Mouse (Mus musculus) hematopoietic stem cell, adult 5-6 weeks (primary cell): ENCODE data around the gene Snd1. TPM values are rescaled to one million over a fixed set of nuclear protein-coding genes. Genes with fewer than 3 reads are reported as not detected.

ENCODE experiments used
- ATAC-seq, 2 experiments: fragments of 125-278 bp in 1 of 2; replicated peaks in 1 of 2; 2 replicates each; pipeline ENCODE4 v1.8.0; 2016 to 2017; ENCODE audit warnings: inconsistent platforms in 2 of 2, mild to moderate bottlenecking in 2 of 2, moderate number of reproducible peaks in 2 of 2, low read depth in 1 of 2, moderate TSS enrichment in 1 of 2; ENCODE audit not compliant: low FRiP score in 2 of 2, poor library complexity in 2 of 2, severe bottlenecking in 2 of 2, insufficient read depth in 1 of 2, low TSS enrichment in 1 of 2
- total RNA-seq: library from RNA; stranded (forward); fragments of 172-1452, 232-1000 nt; gene quantifications from 2 replicates; pipeline ENCODE4 v1.2.3, GENCODE M21; 2017

Snd1 gene
- total RNA-seq, 1 experiment from 2014 or later = 229 TPM

- no peak for ATAC-seq
Observed at GRCm38 (mm10) chr6:28603823-28604222, 128.9 kb downstream of the Snd1 start.

- no peak for ATAC-seq
Observed at GRCm38 (mm10) chr6:28609291-28609690, 134.4 kb downstream of the Snd1 start.

DNA sequence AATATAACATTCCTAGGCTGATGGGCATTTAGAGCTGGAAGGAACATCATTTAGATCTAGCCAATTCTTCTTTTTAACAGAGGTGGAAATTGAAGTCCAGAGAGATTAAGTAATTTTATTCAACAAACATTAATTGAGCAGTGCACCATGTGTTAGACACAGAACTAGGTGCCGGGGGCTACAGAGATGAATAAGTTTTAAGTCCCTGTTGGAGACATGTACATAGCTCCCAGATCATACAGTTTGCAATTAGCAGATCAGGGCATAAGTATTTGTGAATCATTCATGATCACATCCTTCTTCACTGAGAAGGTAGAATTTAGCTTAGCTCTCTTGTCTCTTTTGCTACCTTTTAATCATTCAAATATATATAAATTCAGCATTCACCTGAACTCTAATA is 135.2 kb downstream of the Snd1 start:
- ATAC-seq = no peak

- ATAC-seq = 0 out of 4 replicates have a peak, but pooled peaks of 1 of the 2 experiments have one; percentile 17
Observed at GRCm38 (mm10) chr6:28613441-28613840, 138.5 kb downstream of the Snd1 start.

- ATAC-seq = no peak
Observed at GRCm38 (mm10) chr6:28614856-28615255, 139.9 kb downstream of the Snd1 start.

DNA sequence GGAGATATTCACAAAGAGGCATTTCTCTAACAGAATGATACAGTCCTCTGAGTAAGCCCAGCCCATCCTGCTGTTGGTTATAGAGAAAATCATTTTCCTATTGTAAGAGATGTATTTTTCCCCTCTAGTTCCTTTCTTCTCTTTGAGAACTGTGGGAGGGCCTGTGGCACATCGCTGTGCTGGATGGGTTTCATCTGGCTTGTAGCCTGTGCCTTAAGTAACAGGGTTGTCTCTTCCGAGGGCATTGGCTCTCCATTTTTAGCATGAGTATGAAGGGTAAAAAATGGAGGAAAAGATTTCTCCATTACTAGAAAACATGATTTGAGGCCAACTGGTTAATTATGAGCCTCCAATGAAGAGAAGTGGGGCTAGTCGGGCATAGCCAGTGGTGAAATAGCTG is 140.5 kb downstream of the Snd1 start:
- ATAC-seq = no peak

- no peak for ATAC-seq
Observed at GRCm38 (mm10) chr6:28615966-28616365, 141.0 kb downstream of the Snd1 start.

GRCm38 (mm10) chr6:28618299-28618698 is 143.4 kb downstream of the Snd1 start:
- no peak for ATAC-seq

DNA sequence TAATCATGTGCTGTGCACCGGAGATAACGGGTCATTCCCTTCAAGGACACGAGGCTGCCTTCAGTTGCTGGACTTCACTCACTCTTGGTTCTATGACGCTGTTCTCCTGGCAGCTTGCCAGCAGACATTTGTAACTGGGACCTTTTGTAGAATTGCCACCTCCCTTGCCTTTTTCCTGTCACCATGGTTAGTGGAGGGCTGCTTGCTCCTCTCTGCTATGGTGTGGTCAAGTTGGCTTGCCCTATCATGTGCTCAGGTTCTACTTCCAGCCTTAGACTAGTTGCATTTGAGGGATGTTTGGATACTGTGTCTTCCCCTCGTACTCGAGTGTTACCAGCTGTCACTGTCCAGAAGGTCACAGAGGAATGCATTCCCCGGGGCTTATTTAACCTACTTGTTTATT is 143.8 kb downstream of the Snd1 start:
- ATAC-seq = no peak

DNA sequence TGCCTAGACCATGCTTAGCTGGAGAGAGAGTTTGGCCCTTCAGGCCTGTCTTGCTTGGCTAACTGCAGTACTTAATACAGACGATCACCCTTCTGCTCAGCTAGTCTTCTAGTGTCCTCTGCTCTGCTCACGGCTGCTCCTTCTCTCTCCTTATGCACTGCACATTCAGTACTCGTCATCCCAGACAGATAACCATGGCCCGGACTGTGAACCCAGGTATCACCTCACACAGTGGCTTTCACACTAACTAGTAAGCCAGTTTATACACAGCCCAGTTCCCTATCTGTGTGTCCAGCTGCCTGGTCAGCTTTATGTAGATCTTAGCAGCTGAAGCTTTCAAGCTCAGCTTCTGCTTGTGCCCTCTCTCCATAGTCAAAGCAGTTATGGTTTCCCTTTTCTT is 146.5 kb downstream of the Snd1 start:
- no peak for ATAC-seq

GRCm38 (mm10) chr6:28621961-28622360 is 147.0 kb downstream of the Snd1 start:
- no peak for ATAC-seq

- no peak for ATAC-seq
Observed at GRCm38 (mm10) chr6:28622522-28622921, 147.6 kb downstream of the Snd1 start.

DNA sequence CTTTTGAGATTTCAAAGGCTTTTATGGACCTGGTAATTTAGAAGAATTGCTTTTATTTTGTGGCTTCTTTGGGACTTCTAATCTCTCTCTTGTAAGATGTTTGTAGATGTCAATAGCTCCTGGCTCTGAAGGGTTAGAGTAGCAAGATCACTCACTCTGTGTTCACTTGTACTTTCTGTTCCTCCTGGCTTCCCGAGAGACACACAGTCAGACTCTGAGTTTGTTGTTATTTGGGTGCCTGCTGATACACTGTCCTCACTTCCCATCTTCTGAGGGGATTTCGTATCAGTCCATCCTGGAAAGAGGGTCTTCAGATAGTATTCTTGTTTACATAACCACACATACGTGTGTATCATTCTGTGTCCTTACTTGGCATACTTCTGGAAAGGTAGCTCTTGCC is 148.0 kb downstream of the Snd1 start:
- no peak for ATAC-seq

DNA sequence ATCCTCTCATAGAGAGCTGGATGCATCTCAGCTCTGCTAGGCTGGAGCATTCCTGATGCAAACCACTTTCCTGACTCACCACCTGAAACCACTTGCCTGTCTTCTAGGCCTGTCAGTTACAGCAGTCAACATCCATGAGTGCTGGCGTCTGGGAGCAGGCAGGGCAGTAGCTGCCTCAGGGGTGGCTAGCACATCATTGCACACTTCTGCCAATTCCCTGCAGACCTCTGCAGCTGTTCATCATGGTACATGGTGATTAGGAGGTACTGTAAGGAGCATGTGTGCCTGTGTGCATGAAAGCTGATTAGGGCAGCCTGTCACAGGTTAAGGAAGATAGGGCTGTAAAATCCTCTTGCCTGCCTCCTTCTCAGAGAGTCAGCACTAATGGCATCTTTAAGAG is 153.5 kb downstream of the Snd1 start:
- ATAC-seq = peak; percentile 17 to 25; a peak in 1 of 4 replicates

- ATAC-seq = no peak
Observed at GRCm38 (mm10) chr6:28629866-28630265, 154.9 kb downstream of the Snd1 start.

- ATAC-seq = no peak
Observed at GRCm38 (mm10) chr6:28630926-28631325, 156.0 kb downstream of the Snd1 start.

DNA sequence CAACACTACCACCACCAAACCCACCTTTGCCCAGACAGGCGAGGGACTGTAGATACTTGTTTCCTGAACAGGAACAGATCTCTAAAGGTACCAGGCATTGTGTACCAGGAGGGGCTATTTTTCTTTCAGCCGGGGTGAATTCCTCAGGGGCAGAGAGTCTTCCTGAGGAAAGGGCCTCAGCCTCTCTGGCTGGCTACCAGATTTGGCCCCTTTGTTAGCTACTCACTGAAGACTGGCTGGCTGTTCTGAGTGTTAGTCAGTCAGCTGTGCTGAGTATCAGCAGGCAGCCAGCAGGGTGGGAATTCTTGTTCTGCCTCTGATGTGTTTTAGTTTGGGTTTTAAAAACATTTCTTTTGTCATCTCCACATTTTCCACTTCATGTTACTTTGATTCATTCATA is 158.2 kb downstream of the Snd1 start:
- no peak for ATAC-seq

DNA sequence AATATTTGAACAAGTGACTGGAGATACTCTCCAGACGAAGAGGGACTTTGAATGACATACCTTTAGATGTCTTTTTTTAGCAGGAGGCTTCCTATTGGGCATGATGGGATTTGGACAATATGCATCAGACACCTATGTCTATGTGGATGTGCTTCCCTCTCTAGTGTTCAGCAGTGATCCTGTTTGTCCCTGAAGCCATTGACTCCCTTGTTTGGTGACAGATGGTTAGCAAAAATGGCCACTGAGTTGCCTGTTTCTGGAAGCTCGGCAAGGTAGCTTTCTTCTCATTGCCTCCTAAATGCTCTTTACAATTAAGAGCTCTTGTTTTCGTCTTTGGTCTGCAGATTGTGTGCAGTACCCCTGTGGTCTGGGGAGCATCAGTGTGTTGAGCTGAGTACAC is 158.7 kb downstream of the Snd1 start:
- ATAC-seq = no peak

GRCm38 (mm10) chr6:28635092-28635491 is 160.2 kb downstream of the Snd1 start:
- ATAC-seq = no peak
